Mouse (Mus musculus) layer of hippocampus, postnatal 36 days (tissue): Measurements from ENCODE around the gene Usf3. TPM values are rescaled to one million over a fixed set of nuclear protein-coding genes. Genes with fewer than 3 reads are reported as not detected.

Experiments
- DNase-seq, 2 experiments: peaks; one replicate each; pipeline ENCODE4 v3.0.0; 2022
- total RNA-seq, 2 experiments: library from RNA; stranded (reverse); gene quantifications; 2 replicates each; pipeline ENCODE4 v1.2.3; 2021

Usf3 gene
- 10 to 100 TPM; 36.5 to 46.7 TPM for total RNA-seq

DNA sequence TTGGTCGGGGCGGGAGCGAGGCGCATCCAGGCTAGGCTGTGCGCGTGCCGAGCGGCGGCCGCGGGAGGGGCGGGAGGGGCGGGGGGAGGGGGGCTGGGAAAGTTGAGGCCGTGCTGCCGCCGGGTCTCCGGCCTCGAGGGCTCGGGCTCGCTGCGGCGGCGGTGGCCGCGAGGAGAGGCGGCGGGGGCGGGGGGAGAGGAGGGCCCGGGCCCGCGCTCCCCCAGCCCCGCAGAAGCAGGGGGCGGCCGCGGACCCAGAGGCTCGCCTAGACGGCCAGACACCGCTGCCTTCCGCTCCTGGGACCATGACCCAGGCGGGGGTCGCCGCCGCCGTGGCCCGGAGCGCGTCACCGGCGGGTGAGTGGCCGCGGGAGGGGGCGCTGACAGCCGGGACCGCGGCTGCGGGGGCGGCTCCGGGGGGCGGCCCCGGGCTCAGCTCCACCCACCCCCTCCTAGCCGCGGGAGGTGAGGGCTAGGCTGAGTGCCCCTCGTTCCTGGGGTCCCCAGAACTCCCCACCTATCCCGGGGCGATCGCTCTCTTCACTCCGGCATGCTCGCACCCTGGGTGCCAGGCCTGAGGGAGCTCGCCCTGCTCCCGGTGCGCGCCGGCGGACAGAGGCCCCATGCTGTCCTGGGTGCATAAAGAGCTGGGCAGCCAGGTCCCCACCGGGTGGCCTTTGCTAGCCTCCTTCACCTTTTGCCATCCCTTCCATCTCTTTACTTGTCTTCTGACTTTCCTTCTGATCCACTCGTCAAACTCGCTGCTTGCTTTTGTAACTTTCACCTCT, at the start of gene Usf3:
Gene Usf3 (plus strand): TSS at position 92 of the 787 bp plus-strand sequence.
- DNase-seq = peak; percentile 58 to 63

DNA sequence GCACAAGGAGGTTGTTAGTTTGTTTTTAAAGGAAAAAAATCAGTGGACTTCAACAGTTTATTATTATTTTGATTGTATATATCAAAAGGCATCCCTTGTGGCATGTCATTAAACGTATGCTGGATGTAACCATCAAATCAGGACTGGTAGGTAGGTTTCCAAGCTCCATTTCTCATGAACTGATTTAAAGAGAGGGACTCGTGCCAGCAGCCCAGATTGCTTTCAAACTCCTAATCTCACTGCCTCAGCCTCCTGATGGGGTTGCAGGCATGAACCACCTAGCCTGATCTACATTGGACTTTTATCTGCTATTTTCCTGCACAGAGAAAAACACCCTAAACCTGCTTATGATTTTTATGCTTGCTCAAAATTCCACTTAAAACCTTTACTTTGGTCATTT, 49.3 kb upstream of the Usf3 start:
- no peak for DNase-seq

DNA sequence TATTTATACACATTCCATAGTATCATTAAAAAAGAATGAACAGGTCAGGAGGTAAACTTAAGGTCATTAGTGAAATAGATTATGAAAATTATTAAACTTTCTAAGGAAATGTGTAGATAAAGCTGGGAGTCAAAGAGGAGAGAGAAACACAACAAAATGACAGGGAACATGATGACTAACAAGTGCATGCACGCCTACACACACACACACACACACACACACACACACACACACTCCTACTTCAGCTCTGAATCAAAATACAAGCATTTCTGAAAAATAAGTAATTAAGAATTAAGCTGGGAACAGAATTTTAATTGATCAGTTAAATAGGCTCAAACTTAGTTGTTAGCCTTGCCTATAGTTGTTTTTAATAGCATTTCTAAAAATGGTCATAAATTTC, 48.3 kb upstream of the Usf3 start:
- no peak for DNase-seq

DNA sequence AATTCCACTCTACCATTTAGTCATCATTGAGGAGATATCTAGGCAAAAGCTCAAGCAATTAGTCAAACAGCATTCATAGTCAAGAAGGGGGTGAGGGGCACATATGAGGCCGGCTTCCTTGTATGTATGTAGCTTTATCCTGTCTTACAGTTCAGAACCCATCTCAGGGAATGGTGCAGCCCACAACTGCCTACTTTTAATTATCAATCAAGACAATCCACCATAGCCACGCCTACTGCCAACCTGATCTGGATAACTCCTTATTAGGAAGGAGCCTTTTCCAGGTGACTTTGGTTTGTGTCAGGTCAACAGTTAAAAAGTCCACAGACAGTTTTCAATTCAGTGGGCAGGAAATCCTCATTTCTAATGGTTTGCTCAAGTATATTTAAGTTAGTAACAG, 47.6 kb upstream of the Usf3 start:
- DNase-seq = no peak

DNA sequence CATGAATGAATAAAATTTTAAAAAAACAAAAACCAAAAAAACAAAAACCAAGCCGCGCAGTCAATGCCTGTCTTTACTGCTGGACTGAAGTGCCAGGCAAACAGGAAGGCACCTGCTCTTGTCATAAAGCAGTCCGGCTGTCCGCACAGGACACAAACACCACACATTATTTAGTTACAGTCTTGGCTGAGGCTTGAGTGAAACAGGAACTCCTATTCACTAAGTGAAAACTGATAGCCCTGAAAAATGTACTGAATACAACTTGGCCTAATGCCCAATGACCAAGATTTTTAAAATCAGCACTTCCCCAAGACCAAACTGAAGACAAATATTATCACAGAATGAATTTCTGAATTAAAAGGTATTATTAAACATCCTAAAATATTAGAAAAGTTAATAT, 46.6 kb upstream of the Usf3 start:
- no peak for DNase-seq

DNA sequence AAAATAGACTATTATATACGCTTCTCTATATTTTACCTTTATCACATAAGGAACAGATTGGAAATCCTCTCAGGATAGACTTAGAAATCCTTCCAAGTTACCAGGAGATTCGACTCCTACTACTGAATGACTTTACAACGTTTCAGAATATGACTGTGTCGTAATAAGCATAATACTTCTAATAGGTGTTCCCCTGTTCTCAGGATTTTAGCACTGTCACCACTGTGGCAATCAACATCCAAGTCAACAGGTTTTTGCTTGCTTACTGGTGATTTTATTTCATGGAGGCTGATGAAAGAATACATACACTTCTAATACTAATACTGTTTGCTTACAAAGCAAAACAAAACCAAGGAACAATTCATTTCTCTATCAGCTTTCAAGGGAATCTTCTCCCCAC, 40.7 kb upstream of the Usf3 start:
- DNase-seq = no peak

DNA sequence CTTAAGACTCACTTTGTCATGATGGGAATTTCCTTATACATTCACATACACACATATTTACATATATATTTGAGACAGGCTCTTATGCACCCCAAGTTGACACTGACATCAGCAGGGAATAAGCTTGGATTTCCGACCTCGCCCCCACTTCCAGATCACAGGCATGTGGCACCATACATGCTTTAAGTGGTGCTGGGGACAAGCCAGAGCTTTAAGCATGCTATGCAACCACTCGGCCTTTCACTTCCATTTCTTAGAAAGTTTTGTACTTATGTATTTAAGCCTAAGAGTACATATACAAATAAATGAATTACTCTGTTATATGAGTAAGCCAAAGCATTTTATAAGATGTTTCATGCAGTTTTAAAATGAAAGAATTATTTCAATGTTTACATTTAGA, 39.9 kb upstream of the Usf3 start:
- no peak for DNase-seq

DNA sequence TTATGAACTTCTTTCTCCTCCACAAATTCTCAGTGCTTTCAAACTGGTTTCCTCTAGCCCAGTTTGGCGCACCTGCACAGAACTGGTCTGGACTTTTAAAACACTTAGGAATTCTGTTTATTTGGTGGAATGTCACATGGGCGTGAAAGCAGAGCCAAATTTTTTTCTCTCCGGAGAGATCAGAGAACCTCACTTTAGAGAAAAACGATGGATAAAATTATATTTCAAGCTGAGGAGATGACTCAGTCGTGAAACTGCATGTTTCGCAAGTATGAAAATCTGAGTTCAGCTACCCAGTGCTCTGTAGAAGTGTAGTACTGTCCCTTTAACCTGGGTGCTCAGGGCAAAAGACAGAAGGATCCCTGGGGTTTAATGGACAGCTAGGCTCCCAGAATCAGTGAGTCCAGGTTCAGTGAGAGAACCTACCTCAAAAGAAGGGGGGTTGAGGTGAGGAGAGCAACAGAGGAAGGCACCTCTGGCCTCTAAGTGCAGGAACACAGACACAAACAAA, 36.5 kb upstream of the Usf3 start:
- DNase-seq = no peak

DNA sequence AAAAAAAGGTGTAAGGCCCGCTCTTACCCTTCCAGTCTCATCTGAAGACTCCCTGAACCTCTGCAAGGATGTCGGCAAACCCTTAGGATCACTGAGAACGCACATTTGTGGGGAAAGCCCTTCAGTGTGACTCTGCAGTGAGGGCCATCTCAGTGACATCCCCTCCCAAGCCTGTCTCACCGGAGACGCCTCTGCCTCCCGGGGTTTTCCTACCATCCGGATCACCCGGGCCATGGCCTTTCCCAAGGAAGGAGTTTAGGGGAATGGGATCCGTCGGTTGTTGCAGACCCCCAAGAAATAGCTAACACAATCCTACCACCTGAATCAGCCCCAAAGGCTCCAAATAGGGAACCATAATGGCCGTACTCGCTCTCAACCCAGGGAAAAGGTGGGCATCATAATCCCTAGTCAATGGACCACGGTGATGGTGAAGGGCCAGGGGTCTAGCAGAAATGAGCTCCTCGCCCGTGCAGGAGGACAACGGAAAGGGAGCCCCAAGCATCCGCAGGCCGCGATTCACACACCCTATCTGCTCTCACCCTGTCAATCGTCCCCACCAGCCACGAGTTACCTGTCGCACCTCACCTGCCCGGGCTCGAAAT, 34.6 kb upstream of the Usf3 start:
- peak; percentile 20 to 24 for DNase-seq

DNA sequence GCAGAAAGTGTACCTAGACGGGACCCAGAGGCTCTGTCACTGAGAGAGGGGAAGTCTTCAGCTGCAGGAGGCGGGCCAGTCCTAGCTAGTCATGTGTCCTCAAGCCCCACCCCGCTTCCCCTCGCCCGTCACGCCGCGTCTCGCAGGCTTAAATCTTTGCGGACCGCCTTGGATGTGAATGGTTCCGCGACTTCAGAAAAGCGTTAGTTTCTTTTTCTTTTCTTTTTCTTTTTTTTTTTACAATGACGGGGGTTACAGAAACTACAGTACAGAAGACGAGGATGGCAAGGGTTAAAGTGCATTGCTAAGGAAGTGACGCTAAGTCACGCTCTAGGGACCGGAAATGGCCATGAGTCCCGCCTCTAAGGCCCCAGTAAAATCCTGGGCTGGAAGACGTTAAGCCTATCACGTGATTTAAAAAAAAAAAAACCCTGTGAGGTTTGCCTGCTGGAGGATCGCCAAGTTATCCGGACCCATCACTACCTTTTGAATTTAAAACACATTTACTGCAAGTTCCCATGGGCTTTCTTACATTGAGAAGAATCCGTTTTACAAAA, 34.0 kb upstream of the Usf3 start:
- peak; percentile 88 for DNase-seq

DNA sequence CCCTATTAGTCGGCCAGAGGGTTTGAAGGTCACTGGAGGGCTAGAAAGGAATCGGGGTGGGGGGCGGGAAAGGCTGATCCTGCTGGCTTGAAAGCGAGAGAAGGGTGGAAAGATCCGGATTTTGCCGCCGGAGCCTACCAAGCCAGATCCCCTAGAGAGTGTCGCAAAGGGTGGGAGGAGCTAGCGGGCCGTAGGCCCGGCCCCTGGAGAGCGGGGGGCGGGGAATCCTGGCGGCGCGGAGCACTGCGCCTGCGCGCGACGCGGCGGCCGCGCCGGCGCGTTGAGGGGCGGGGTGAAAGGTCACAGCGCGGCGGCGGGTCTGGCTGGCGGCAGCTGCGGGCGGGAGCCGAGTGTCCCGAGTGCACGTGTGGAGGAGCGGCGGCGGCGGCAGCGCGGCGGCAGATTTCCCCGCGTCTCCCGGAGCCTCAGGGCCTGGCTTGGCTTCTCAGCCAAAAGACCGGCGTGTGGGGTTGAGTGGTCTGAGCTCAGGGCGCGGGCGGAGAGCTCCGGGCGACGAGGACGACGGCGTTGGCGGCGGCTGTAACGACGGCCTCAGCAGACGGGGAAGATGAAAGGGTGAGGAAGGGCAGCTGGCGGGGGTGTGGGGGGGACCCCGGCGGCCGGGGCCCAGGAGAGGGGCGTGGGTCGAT, 33.4 kb upstream of the Usf3 start, which contains the start of the genes Atp6v1a and Naa50:
Gene Atp6v1a (minus strand): TSS at position 170 of the 650 bp plus-strand sequence.
Gene Naa50 (plus strand): TSS at position 295 of the 650 bp plus-strand sequence.
- peak; percentile 90 to 92 for DNase-seq

DNA sequence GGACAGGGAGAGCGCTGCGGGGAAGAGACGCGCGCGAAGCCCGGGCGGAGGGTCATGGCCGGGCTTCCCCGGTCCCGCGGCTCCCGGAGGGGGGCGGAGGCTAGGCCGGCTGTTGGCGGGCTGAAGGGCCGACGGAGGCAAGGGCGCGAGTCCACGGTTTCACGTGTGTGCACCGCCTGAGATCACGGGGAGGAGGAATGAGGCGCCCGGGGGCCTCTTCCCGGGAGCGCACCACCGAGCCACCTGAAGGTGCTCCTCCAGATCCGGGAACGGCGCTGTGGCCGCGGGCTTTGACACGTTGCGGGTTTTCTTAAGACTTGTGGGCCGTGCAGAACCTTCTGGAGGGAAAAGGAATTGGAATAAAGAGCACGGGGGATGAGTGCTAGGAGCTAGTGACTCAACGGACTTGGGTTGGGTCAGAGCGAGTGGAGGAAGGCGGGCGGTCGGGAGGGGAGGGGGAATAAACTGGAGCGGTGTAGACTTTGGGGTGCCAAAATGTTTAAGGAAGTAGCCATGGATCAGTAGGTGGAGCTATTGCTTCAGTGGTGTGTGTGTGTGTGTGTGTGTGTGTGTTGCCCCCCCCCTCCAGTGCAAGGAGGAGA, 32.8 kb upstream of the Usf3 start:
- DNase-seq = peak; percentile 55 to 62

DNA sequence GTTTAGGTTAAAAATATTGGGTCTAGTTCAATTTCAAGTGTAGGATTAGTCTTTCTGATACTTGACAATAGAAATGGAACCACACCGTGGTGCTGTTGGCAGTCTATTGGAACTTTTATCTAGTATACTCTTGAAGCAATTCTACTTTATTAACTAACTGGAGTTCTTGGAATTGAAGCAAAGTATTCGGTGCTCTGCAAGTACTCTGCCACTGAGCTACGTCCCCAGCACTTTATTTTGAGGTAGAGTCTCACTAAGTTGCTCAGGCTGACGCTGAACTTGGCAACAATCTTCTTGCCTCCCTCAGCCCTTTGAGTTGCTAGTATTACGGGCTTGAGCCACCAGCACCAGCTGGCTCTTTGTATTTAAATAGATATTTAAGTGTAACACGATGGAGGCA, 31.6 kb upstream of the Usf3 start:
- no peak for DNase-seq

DNA sequence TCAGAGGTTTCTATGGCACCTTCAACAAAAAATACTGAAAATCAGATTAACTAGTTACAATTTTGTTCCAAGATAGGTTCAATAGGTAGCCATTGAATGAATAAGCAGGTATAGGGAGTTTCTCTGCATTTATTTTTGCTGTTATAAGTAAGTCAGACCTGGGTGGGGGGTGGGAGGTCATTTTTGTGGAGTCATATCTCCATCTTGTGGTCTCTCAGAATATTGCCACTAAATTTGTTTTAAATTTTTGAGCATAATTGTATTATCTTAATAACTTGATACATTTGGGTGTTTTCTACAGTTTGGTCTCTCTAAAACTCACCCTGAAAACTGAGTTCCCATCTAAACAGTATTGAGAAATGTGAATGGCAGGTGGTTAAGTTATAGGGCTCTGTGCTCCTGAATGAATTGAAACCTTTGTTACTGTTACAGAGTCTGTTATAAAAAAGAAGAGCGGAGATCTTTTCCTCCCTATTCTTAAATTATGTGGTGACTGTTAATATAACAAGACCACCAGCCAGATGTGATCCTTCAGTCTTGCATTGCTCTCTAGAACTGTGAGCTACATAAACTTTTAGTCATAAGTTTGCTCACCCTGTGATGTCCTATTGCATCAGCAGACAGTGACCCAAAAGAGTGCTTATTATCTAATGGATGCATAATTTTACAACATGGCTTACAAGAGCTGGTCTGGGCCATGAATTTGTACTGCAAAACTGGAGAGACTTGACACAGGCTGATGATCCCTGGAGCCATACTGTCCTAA, 23.9 kb upstream of the Usf3 start:
- DNase-seq = no peak

DNA sequence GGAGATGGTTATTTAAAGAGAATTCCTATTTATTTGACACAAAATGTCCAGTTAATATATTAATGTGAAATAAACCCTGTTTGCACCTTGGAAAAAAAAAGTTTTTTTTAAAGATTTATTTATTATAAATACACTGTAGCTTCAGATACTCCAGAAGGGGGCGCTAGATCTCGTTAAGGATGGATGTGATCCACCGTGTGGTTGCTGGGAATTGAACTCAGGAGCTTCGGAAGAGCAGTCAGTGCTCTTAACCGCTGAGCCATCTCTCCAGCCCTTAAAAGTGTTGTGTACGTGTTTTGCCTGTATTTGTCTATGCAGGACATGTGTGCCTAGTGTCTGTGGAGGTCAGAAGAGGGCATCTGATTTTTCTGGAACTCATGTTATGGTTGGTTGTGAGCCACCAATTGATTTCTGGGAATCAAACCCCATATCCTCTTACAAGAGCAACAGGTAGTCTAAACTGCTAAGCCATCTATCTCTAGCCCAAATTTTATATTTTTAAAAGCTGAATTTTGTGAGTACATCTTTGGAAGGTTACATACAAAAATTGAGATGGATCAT, 18.5 kb upstream of the Usf3 start:
- no peak for DNase-seq

DNA sequence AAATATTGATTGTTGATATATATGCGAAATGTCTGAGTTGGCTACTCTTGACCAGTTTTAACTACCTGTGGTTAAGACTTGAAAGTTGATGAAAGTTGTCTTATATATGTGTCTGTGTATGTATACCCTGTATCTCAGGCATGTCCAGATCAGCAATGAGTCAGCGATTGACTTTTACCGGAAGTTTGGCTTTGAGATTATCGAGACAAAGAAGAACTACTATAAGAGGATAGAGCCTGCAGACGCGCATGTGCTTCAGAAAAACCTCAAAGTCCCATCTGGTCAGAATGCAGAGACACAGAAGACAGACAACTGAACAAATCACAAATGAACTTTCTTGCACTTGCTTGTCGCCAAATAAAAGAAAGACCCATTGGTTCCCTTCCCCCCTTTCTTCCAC, 13.7 kb upstream of the Usf3 start:
- no peak for DNase-seq

DNA sequence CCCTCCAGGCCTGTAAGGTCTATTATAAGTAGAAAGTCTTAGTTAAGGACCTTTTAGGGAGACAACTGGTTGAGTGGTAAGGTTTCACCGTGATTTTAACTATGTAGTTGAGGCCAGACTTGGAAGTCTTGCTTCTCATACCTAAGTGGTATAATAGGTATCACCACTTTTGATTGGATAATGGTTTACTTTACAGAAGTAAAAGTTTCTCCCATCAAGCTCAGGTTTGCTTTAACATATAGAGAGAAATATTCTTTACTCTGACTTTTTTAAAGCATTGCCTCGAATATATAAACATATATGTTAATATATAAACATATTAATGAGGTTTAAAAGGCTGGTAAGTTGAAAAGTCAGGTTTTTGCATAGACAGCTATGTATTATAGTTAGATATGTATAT, 9.2 kb upstream of the Usf3 start:
- DNase-seq = no peak

DNA sequence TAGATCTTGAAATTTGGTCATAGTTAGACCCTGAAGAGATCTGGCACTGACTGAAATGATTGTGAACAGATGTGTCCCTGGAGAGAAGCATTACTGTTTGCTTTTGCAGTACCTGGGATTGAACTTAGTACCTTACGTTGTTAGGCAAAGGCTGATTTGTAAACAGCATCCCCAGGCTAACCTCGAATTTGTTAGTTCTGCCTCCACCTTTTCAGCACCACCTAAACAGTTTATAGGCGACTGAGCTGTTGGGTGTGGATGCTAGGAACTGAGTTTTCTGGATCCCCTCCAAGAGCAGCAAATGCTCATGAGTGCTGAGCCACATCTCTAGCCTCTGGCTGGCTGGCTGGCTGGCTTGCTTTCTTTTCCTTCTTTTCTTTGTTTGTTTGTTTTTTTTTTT, 7.9 kb upstream of the Usf3 start:
- DNase-seq = no peak

DNA sequence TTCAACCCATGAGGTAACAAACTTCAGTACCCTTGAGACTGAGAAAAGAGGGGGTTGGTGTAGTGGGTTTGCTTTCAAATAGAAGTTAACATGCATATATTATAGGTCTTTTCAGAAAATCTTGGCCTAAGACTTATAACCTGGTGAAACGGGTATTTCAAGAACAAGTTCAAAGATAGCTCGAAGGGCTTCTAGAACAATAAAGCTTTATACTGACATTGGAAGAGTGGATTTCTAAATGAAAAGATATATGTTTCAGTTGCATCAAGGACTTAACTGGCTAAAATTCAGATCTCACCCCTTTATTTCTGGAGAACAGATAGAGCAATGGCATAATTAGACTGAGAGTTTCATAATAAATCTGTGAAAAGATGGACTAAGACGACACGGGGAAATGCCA, 4.1 kb upstream of the Usf3 start:
- no peak for DNase-seq

DNA sequence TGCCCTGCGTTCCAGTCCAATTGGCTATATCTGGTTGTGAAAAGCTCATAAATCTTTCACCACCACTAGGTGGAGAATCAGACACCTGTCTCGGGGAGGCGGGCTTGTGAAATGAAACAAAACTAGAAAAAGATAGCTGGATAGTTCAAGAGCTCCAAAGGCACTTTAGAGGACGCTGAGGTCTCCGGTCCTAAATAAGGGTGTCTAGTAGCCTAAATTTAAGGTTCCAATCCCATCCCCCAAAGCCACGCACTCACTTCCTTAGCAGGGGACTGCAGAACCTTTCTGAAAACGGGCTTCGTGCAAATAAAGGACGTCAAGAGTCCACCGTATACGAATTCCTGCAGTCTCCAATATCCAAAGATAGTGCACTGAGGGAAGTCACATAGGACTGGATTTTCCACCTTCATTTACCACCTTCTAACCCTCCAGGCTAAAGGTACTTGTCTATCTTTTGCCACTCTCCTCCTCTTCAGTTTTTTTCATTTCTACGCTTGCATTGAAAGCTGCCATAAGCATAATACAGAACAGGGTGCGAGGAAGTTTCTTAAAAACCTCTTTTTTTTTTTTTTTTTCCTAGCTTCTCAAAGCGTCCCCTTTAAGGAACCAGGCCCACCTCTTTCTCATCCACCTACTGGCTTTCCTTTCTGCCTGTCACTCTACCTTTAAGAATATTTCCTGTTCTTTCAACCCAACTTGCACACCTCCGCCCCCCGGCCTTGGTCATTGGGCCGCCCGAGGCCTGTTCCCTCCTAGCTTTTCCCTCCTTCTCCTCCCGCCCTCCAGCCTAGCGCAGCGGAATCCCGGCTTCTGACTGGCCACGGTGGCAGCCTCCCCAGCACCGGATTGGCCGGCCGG, 520 bp upstream of the Usf3 start:
- DNase-seq = peak; percentile 99
